Mouse (Mus musculus) cerebellum, postnatal 14 days (tissue): ENCODE measurements around the gene Nfxl1.

Source experiments
- DNase-seq, 2 experiments: peaks; one replicate each; pipeline ENCODE4 v3.0.0; 2021; ENCODE audit warnings: mixed read lengths in 2 of 2

Gene Nfxl1

DNA sequence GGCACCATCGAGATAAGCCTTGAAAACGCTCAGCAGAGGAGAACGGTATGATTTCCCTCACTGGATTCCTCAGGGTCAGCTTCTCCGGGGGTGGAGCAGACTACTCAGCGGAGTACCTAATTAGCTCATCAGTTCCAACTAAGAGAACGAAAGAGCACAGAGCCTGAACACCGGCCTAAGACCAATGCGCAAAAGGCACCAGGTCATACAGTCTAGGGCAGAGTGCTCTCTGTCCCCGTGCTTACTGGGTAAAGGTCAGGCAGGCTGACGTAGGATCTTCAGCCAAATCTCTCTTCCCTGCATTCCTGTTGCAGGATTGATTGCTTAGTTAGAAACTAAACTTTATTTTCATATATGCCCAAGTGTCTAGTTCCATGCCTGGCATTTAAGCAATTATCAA lies 61.2 kb downstream of the Nfxl1 start:
- no peak for DNase-seq

DNA sequence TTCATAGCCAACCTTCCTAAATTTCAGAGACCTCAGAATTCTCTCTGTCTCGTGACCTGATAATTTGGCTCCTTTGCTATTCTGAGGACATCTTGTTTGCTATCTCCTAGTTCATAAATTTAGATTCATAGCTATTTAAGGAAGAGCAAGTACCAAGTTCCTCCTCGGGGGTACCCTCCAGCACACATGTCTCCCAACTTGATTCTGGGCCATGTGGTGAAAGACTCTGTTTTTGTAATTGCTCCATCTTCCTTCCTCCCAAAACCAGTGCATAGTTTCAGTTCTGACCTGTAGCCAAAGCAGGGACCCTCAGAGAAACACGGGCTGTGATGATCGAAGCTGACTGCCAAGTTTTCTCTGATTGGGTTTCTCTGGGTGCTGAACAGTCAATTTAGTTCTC lies 62.7 kb downstream of the Nfxl1 start:
- DNase-seq, result no peak

DNA sequence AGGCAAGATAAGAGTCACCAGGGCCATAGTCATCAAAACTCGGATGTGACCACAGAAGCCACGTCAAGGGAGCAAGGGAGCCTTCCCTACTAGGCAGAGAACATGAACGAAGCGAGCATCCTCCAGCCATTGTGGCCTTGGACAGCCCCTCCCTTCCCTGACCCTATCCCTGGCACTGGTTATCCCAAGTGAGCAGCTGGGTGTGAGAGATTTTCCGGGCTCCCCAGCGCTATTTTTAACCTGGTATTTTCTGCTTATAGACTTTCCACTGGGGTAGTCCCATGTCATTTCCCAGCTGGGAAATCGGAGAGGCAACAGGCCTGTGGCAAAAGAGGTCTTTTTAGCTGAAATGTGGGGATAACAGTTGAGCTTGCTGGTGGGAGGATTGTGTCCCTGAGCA lies 65.6 kb downstream of the Nfxl1 start:
- no peak for DNase-seq

DNA sequence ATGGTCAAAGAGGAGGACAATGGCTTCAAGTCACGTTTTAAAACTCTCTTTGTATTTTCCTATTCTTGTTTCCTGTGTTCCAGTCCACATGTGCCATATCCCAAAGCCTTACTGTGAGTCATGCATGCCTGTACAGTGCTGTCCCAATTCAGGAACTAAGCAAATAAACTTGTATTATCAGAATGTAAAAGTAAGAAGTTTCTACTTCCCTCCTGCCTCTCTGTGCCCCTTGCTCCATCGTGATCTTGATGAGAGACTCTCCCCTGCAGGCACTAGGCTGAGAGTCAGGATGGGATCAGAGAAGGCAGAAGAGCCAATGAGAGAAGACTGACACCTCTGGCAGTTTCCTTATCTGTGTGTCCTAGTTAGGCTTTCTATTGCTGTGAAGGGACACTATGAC lies 68.3 kb downstream of the Nfxl1 start:
- no peak for DNase-seq

DNA sequence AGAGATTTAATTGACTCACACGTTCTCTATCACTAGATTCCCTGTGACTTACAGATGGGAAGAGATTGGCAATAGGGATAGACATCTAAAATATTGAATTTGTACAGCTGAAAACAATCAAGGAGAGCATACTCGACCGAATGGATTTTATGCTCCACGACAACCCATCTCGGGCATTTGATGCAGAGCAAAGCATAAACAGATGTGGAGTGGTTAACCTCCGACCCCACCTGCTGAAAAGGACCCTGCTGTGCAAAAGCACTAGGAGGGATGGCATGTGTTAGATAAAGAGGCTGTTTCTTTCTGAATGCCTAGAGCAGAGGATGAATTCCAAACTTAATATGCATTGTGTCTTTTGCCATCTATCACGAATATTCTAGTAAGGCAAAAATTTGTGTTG lies 79.0 kb downstream of the Nfxl1 start:
- no peak for DNase-seq

DNA sequence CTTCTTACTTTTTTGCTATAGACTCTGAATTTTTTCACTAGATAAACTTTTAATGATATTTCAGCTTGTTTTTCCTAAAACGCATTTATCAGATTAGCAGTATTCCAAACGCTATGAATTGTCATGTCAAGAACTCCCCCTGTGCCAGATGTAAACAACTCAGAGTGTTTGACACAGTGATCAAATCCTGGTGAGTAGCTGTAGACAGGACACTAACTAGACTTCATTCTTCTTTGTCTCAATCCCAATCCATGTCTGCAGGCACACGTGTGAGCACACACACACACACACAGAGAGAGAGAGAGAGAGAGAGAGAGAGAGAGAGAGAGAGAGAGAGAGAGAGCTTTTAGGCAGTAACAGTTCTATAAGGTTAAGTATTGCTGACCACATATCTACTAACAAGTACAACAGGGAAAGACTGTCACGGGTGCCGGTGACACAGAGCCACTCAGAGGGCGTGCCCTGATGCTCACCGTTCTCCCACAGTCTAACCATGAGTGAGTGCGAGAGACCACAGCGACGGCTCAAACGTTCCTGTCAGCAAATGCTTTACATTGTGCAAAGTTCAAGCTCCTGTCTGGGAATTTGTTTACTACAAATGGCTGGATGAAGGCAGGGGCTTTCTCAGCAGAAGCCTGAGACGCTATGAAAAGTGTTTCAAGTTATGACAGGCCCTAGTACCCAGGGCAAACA lies 87.0 kb downstream of the Nfxl1 start:
- no peak for DNase-seq

DNA sequence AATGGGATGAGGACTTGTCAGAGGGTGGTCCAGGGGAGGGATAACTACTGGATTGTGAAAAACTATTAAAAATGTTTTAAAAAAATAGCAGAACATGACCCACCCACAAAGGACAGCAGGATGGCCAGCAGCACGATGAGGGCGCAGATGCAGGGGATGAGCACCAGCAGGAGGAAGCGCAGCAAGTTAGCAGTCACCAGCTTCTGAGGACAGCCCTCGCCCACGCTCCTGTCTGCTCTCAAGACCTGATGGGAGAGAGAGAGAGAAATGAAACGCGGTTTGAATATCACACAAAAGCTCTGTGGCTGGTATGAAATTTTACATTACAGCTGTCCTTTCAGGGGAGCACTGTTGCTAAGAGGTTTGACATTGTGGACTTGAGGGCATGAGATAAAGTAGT lies 87.7 kb downstream of the Nfxl1 start:
- DNase-seq, result no peak

DNA sequence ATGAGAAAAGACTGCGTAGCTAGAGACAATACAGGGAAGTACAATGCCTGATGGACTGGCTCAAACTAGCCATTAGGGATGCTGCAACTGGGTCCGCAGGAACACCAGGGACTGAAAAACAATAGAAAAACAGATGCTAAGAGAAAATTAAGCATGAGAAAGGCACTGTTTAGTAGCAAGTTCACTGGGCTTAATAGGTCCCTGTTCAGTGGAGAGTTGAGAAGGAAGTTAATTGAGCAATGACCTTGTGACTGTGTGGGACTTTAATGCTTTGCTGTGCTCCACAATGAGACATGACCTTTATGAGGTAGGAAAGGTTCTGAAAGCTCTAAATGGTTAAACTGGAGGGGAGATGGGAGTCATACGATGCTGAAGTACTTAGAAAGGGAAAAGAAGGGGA lies 94.6 kb downstream of the Nfxl1 start:
- no peak for DNase-seq
